Mouse (Mus musculus): ENCODE measurements around the gene Gabarapl2.
A peak's percentile ranks its signal among the peaks of the same experiment; 100 is the strongest.

The Gabarapl2 gene

GRCm38 (mm10) chr8:111967246-111967870 is 26.9 kb downstream of the Gabarapl2 start:
- DNase-seq (ENCODE audit: low read depth, low spot score), result peak; percentile 25

- no peak for DNase-seq (ENCODE audit: low read depth, low spot score)
These were observed 28.0 kb downstream of the Gabarapl2 start for GRCm38 (mm10) chr8:111968541-111968940.

DNA sequence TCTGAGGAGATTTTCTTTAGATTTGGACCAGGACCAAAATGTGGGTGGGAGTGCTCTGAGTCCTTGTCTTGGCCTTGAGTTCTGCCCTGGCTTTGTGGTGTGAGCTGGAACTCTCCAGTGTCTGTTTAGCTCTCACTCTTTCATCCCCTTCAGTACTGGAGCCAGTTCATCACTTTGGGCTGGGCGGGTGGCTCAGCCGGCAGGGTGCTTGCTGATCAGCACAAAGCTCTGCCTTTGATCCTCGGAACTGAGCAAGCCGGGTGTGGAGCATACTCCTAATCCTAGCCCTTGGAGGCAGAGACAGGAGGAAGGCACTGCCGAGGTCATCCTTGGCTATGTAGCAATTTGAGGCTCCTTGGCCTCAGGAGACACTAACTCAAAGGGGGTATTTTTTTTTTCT is 28.5 kb downstream of the Gabarapl2 start:
- DNase-seq (ENCODE audit: low read depth, low spot score), result no peak

GRCm38 (mm10) chr8:111974138-111974537 is 33.6 kb downstream of the Gabarapl2 start:
- peak; percentile 35 for DNase-seq (ENCODE audit: low read depth, low spot score)

DNA sequence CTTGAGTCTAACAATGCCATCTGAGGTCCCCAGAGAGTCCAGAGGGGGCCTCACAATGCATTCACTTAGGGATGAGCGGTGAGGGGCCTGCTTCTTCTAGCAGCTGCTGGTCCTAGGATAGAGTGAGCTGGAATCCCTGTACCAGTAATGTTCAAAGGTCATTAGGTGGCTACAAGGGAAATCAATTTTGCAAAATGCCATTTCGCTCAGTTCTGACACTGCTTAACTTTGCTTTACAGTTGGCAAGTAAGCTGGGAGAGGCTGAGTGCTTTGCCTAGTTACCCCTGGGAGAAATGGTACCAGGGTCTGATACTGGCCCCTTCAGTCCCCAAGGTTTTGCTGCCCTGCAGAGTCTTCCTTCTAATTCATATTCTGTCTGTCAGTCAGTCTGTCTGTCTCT is 35.2 kb downstream of the Gabarapl2 start:
- DNase-seq (ENCODE audit: low read depth, low spot score), result no peak

DNA sequence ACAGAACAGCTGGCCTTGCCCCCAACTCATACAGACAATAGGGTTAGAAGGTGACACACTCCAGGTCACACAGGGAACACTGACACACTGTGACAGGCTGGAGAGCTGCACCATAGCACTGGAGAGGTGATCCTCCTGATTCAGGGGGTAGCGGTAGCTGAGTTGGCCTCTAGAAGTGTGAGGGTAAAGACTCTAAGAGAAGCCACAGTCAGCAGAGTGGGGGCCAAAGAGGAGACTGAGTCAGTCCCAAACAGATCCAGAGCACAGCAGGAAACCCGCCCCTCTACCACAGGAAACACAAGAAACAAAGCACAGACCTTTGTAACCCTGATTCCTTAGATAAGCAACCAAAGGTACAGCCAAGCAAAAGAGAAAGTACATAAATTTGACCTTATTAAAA is 35.8 kb downstream of the Gabarapl2 start:
- peak; percentile 58 for DNase-seq (ENCODE audit: low read depth, low spot score)

DNA sequence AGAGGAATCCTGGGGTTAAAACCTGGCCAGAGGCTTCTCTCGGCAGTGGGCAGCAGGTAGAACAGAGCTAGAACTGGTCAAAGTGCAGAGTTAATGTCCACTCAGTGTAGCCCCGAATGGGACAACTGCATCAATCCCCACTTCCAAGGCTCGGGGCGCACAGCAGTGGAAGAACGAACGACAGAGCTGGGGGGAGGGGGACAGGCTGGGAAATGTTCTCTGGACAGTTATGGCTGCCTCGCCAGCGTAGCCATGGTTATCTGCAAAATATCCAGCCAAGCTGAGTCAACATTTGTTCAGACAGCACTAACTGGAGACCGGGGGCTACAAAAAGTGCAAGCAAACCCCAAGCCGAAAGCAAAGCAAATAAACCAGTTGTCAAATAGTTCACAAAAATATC is 37.6 kb downstream of the Gabarapl2 start:
- DNase-seq (ENCODE audit: low read depth, low spot score), result no peak

DNA sequence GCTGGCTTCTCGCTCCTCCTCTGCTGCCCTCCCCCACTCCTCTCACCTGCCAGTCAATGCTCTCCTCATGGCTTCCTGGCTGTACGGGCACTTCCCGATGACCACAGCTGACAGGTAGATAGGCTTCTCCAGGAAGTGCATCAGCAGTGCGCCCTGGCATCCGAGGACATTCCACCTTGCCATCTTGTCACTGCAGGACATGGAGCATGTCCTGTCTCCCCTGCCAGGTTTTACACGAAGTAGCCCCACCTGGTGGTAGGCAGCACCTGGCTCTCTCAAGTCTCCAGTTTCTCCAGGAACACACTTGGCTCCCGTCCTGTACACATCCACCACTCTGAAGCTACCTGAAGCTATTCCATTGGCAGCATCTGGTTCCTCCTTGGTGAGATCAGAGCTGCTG is 41.6 kb downstream of the Gabarapl2 start:
- peak; percentile 56 for DNase-seq (ENCODE audit: low read depth, low spot score)

DNA sequence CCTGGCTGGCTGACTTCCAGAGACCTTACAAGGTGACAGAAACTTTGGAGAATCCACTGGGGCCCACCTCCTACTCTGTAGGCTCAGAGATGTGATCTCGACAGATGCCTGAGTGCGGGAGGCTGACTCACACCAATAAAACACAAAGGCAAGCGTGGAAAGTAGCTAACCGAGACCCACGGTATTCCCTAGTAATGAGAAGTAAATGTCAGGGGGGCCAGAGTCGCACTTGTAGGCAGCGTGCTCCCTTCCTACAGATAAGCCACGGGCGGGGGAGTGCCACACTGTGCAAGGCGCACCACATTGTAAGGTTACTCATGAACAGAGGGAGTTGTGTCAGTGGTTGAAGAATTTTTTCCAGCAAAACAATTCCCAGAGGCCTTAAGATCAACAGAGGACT is 44.0 kb downstream of the Gabarapl2 start:
- no peak for DNase-seq (ENCODE audit: low read depth, low spot score)

DNA sequence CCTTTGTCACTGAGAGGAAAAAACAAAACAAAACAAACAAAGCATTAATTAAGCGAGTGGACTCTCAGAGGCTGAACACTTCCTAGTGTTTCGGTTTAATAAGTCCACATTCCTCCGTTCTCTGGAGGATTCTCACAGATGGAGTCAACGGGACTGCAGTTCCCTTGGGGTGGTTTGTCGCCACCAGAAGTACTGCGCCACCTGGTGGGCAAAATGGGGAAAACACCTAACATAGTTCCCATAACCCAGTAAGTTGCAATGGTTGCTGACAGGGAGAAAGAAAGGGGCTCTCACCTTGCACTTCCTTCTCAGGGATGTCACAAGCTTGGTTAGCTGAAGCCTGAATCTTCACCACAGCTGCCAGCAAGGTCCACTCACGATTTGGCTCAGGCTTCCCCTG is 49.4 kb downstream of the Gabarapl2 start:
- DNase-seq (ENCODE audit: low read depth, low spot score), result peak; percentile 90

DNA sequence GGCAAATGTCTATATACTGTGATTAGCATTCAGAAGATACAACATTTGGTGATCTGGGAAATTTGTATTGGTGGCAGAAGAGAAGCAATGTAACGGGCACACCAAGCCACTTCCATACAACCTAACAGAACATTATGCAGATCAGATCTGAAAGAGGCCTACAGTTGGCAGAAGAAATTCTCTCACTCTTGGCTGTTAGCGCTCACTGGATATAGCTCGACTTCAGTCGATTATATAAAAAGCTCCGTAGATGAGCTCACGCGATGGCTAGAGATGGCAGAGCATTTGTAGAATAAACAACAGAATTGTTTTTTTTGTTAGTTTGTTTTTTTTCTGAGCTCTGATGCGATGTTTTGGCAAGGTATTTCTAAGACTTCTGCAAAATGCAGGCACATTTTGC is 50.8 kb downstream of the Gabarapl2 start:
- no peak for DNase-seq (ENCODE audit: low read depth, low spot score)

GRCm38 (mm10) chr8:111992013-111992702 is 51.7 kb downstream of the Gabarapl2 start, which contains the start of gene Adat1:
Adat1 (minus strand) TSS chr8:111992302.
- peak; percentile 92 for DNase-seq (ENCODE audit: low read depth, low spot score)

- DNase-seq (ENCODE audit: low read depth, low spot score), result no peak
These were observed 52.2 kb downstream of the Gabarapl2 start for GRCm38 (mm10) chr8:111992703-111993039.
